Mouse (Mus musculus) erythroid progenitor cell, adult 5-6 weeks (primary cell): ENCODE measurements around the gene 1700029P11Rik. TPM values are rescaled to one million over a fixed set of nuclear protein-coding genes. Genes with fewer than 3 reads are reported as not detected.
"Not testable (repeated sequence)": the region's sequence is repeated elsewhere in the genome, so short reads cannot be mapped to it uniquely, and the experiment has no call there.

Experiments used
- ATAC-seq: replicated peaks from 2 replicates; pipeline ENCODE4 v1.8.0; 2016; ENCODE audit warnings: moderate number of reproducible peaks, mild to moderate bottlenecking, moderate TSS enrichment, inconsistent platforms; ENCODE audit not compliant: poor library complexity, low FRiP score, severe bottlenecking
- total RNA-seq, 2 experiments: library from RNA; stranded (forward) in 1 of 2; stranded (reverse) in 1 of 2; fragments of 150-400 nt in 1 of 2; fragments of 186-747, 209-891 nt in 1 of 2; gene quantifications; 2 replicates each; pipeline versions ENCODE4 v1.2.3 to v1.2.4; 2015 to 2017; ENCODE audit warnings: low replicate concordance in 2 of 2

1700029P11Rik gene
- total RNA-seq, 2 experiments from 2014 or later: not detected

GRCm38 (mm10) chr15:81955414-81955813 is 24.9 kb upstream of the 1700029P11Rik start:
- no peak for ATAC-seq

DNA sequence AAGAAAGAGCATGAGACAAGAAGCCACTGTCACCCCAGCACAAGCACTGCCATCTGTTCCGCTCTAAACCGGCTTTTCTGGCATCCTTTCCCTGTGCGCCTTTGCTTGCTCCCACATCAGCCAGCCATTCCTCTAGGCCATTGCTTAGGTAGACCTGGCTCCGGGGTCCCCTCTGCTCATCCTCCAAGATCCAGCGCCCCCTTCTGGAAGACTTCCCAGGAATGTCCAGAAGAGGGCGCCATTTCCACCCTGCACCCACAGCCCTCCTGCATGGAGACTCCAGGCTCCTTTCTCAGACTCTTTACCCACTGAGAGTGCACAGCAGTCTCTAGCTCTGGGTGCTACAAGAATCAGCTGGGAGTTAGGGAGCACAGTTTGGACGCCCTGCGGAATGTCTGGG is 23.9 kb upstream of the 1700029P11Rik start:
- no peak for ATAC-seq

DNA sequence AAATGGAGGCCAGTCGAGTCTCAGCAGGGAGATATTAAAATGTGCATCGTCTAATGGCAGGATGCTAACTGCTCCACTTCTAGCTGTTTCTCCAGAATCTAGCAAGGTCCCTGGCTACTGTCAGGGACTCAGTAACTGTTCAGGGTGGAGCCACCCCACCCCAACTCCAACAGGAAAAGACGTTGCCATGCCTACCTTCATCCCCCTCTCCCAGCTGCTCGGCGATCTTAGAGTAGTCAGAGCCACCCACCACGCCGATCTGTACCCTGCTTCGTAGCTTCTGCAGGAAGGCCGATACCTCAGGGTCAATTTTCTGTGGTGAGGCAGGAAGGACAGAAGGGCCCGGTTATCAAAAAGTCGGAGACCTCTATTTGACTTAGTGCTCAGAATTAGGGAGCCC is 22.7 kb upstream of the 1700029P11Rik start:
- no peak for ATAC-seq

GRCm38 (mm10) chr15:81958906-81959305 is 21.4 kb upstream of the 1700029P11Rik start:
- no peak for ATAC-seq

DNA sequence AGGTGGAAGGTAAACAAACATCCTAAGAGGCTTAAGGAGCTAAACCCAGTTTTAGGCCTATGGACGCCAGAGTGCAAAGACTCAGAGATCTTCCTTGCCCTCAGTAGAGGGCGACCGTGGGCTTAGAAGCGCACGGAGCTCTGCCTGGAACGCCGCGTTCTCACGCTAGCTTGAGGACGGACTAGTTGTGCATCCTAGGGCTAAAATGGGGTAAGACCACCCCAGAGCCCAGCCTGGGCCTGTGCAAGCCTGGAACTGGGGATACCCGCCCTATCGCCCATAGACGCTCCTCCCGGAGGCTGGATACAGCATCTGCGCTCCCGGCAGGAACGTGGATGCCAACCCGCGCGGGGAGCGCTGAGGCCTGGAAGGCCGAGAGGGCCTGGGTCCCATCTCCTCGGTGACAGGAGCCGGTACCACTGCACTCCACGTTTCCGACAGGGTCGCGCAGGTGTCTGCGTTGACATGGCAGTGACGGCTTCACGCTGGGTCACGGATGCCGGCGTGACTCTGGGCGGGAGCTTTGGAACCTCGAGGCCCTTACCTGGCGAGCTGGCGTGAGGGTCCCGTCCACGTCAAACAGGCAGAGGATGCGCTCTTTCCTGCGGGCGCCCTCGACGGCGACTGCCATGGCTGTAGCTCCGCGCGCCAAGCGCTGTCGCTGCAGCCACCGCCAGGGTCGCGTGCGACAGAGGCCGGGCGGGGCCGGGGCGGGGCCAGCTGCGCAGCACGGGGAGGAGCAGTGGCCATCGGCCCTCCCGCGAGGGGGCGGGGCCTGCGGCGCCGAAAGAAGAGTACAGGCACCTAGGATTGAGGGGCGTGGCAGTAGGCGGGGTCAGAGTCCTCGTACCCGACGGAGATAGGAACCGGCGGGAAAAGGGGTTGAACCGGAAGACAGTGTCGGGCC is 19.9 kb upstream of the 1700029P11Rik start, which contains the start of gene Pmm1:
Gene Pmm1, minus strand, starts transcription at position 760 of the 907 bp plus-strand sequence.
- peak; percentile 89 for ATAC-seq

- ATAC-seq: peak; percentile 40
These were observed 19.3 kb upstream of the 1700029P11Rik start for GRCm38 (mm10) chr15:81961078-81961451.

DNA sequence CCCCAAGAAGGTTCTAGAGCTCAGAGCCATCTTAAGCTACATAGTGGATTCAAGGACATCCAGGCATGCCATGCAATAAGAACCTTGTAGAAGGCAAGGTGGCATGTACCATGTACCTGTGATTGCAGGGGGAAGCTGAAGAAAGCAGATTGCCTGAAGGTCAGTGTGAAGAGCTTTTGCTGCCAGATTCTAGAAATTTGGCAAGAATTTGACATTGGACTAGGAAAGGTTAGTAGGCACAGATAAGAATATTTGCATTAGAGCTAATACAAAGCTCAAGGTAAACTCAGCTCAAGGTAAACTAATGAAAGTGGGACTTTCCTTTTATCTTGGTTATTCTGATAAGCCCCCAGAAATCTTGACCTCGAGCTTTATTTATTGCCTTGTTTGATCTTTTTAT is 16.1 kb upstream of the 1700029P11Rik start:
- ATAC-seq: no peak

DNA sequence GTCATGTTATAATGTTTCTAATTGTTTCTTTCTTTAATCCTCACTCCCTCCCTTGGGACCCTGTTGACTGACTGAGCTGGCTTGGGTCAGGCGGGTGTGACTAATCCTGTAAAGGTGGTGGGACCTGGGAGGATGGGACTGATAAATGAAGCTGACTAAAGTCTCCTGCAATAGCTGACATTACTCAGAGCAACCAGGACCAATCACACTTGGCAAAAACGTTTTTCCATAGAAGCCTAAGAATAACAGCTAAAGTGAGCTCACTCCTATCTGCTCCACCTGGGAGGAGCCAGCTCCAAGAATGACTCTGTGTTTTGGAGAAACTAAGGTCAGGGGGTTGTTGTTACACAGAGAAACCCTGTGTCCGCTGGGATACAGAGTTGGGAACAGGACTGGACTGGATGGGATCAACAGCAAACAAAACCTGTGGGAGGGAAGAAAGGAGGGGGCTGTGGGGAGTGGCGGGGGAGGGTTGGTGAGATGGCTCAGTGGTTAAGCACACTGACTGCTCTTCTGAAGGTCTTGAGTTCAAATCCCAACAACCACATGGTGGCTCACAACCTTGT is 15.3 kb upstream of the 1700029P11Rik start:
- ATAC-seq: no peak

DNA sequence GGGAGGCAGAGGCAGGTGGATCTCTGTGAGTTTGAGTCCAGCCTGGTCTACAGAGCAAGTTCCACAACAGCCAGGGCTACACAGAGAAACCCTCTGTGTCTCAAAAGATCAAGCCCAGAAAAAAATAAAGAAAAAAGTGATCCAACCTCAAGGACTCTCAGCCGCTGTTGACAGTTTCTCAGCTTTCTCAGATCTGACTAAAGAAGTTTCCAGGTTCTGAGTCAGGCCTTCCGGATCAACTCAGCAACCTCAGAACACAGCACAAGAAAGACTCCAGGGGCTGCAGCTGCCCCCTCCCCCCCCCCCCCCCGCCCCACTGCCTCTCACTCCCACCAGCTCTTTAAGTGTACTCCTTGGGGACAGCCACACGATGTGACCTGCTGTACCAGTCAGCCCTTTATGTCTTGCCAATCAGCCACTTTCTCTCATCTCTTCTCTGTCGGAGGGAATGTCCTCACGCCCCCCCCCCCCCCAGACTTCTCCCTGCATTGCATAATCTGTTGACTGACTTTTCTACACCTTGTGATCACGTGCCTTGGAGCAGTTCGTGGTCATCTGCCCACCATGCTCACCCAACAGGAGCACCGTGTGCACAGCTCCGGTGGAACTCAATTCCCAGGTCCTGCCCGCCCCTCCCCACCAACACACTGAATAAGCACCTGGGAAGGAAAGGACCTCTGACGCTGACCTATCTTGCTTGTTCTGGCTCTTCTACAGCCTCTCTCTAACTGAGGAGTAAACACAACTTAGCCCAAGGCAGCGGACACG is 14.1 kb upstream of the 1700029P11Rik start:
- no peak for ATAC-seq

GRCm38 (mm10) chr15:81967821-81968220 is 12.5 kb upstream of the 1700029P11Rik start:
- ATAC-seq: no peak

DNA sequence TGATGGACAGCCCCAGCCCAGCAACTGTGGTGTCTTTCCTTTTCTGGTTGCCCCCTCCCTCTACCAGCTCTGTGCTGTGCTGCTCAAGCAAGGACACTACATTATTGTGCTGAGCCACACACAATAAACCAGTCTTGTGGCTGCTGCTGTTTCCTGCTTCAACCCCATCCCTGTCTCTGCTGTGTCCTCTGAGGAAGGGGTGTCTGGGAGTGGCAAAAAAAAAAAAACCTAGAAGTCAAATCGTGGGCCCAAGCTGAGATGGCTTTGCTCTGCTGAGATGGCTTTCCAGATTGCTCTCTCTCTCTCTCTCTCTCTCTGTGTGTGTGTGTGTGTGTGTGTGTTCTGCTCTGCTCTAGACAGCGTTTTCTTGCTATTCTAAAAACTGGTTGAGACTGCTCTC is 11.9 kb upstream of the 1700029P11Rik start:
- ATAC-seq: no peak

DNA sequence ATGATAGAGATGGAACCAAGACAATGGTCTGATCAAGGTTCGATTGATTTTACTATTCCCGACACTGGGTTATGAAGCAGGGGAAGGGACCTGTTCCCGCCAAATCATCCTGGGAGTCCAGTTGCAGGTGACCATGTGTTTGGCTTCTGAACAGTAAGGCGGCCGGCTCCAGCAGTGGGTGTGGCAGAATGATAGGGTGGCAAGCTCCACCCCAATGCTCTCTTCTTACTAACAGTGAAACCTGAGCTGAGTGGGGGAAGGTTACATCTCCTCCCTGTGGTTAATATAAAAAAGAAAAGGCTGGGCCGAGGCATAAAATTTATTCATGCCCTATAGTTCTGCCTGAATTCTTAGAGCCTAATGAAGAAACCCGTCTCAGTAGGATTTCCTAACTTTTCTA is 11.2 kb upstream of the 1700029P11Rik start:
- peak; percentile 100 for ATAC-seq

- not testable (repeated sequence) for ATAC-seq
These were observed 10.7 kb upstream of the 1700029P11Rik start for GRCm38 (mm10) chr15:81969635-81970034.

GRCm38 (mm10) chr15:81970498-81970897 is 9.8 kb upstream of the 1700029P11Rik start:
- not testable (repeated sequence) for ATAC-seq

GRCm38 (mm10) chr15:81975156-81975555 is 5.2 kb upstream of the 1700029P11Rik start:
- ATAC-seq: not testable (repeated sequence)

DNA sequence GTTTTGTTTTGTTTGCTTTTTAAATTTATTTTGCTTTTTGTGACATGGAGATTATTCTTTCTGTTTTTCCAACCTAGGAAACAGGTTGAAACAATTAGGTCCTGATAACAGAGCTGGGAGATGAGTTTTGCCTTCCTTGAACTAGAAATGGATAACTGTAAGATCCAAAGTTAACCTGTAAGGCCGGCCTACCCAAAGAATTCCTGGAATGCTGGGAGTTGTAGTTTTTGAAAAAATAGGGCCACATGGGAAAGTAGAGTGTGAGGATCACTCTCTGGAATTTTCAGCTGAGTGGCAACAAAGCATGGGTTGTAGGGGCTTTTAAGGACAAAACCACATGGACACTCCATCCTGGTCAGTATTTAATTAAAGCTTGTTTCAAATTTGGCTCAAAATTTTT is 1.8 kb downstream of the 1700029P11Rik start:
- no peak for ATAC-seq

DNA sequence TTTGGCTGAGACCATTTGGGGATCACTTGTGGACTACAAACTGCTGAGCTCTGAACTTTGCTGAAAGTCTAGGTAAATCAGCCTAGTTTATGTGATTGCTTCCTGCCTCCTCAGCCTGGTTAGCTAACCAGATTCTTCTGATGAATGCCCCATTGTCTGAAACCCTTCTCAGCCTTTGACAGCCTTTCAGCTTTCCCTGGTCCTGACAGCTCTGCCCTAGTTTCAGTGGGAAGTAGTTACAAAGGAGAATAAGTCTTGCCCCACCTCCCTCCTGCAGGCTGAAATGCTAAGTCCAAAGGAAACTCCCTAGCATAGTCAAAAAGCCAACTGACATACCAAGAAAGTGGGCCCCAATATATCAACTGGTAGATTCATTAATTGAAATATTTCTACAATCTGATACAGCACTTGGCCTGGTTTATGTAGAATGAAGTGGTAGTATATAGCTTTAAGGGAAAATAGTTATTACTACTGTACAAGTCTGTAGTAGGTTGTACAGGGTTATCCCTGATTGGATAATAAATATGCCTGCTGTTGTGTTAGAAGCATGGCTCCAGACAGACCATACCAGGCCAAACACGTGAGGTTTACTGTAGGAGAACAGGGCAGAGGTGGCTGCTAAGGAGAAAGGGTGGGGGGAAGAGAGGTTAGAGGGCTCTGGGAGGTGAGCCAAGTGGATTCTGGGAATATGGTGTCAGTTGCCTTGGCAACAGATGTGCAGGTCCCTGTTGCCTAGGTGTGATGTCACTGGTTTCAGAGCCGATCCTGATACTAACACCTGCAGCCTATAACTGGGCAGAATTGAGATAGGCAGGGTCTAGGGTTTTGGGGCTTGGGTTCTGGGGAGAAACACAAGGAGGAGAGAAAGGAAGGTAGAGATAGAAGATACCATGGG is 5.2 kb downstream of the 1700029P11Rik start:
- ATAC-seq: no peak

- ATAC-seq: no peak
These were observed 7.3 kb downstream of the 1700029P11Rik start, which contains the start of gene Xrcc6 for GRCm38 (mm10) chr15:81987646-81988045. Gene Xrcc6 (plus strand): TSS chr15:81987835.

- peak; percentile 83 for ATAC-seq
These were observed 9.2 kb downstream of the 1700029P11Rik start for GRCm38 (mm10) chr15:81989371-81990062.
